Mouse (Mus musculus) mesoderm, embryonic 11.5 days (tissue): ENCODE measurements around the gene Ttc28.

ENCODE experiments used
- DNase-seq: peaks from one replicate; pipeline ENCODE4 v3.0.0-alpha.2; 2012; ENCODE audit warnings: low read depth, low spot score

Ttc28 gene

GRCm38 (mm10) chr5:111273589-111273988, 394.0 kb downstream of the Ttc28 start:
- peak; percentile 81 for DNase-seq

DNA sequence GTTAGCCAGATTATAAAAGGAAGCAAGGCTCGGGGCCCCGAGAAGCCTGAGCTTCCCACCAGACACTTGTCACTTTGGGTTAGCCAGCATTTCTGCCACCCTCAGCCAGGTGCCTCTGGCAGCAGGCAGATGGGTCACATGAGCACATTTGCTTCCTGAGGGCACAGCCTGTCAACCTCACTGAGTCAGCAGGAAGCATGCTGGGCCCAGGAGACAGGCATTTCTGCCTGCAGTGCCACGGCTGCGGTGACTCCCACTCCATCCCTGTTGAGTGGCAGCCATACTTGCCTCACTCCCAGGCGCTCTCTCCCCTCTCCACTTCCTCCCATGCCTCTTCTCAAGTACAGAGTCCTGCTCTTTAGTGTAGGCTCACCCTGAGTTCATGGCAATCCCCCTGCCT, 395.3 kb downstream of the Ttc28 start:
- no peak for DNase-seq

DNA sequence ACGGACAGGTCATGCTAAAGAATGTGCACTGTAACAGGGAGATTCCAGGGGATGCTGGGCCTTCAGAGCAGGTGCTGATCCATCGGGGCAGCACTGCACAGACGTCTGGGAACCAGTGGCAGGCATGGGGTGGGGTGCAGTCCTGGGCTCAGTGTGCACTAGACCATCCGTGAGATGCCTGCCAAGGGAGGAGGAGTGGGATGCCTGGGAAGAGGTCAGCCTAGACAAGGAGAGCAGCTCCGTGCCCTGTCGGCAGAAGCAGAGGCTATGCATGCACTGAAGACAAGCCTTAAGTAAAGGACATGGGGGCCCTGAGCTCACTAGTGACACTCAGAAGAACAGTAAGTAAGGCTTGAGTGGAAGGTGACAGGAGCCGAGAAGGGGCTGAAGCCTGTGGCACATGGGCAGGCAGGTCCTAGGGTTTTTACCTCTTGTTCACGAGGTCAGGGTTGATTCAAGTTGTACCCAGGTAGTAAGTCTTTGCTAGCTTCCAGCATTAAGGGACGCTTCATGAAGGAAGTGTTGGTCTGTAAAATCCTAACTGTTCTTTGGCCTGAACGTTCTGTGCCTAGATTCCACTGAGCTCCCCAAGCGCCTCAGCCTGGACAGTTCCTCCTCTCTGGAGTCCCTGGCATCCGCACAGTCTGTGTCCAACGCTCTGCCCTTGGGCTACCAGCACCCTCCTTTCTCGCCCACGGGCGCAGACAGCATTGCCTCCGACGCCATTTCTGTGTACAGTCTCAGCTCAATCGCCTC, 405.0 kb downstream of the Ttc28 start:
- DNase-seq = no peak

DNA sequence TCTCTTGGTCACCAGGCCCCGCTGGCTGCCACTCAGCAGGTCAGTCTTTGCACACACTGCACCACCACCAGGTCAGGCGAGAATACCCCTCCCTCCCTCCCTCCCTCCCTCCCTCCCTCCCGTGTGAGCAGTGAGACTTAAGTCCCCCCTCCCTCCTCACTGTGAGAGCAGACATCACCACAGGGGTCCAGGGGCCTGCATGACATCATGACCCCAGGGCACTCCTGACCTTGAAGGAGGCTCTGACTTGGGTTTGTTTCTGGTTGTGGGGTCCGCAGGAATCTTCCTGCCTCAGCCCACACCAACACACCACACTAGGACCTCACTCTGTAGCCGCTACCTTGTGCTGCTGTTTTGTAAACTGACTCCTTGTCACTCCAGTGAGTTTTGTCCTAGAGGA, 408.0 kb downstream of the Ttc28 start:
- no peak for DNase-seq

DNA sequence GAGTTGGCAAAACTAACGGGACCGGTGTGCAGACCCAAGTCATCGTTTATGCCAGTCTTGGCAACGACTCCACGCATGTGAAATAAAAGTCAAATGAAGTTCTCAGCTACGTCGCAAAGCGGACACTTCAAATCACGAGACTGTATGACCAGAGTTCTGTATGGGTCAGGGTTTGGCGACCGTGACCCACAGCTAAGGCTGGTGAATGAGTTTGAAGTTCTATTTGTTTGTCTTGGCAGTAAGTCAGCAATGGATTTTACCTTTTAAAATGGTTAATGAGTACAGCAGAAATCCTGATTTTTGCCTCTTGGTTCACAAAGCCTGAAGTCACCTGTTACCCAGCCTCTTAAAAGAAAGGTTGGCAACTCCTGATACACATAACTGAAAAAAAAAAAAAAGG, 408.9 kb downstream of the Ttc28 start:
- DNase-seq = no peak

DNA sequence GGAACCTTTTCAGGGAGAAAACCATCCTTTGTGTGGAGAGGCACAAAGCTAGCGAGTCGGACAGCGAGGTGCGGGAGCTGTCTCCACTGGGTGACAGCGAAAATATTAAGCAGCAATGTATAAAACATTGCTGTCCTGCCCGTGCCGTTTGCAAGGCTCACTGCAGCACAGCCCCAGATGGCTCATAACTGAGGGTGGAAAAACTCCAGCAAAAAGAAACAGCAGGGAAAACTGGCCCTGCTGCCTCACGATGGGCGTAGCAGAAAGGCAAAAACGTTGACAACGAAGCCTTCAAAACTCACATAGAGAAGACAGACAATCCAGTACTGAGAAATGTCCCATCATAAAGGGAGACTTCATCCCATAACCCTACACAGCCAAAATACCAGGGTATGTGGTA, 410.5 kb downstream of the Ttc28 start:
- no peak for DNase-seq

GRCm38 (mm10) chr5:111291639-111292038, 412.0 kb downstream of the Ttc28 start:
- DNase-seq = peak; percentile 25

GRCm38 (mm10) chr5:111297801-111298200, 418.2 kb downstream of the Ttc28 start:
- DNase-seq = no peak

DNA sequence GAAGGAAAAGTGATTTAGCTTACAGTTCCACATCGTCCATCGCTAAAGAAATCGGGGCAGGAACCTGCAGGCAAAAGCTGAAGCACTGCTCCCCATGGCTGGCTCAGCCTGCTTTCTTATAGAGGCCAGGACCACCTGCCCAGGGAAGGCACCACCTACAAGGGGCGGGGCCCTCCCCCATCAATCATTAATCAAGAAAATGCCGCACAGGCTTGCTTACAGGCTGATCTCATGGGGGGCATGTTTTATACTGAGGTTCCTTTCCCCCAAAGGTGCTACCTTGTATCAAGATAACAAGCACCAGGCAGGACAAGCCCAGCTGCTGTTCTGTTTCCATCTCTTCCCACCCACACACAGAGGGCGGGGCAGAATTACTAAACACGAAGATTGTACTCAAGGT, 419.1 kb downstream of the Ttc28 start:
- no peak for DNase-seq

DNA sequence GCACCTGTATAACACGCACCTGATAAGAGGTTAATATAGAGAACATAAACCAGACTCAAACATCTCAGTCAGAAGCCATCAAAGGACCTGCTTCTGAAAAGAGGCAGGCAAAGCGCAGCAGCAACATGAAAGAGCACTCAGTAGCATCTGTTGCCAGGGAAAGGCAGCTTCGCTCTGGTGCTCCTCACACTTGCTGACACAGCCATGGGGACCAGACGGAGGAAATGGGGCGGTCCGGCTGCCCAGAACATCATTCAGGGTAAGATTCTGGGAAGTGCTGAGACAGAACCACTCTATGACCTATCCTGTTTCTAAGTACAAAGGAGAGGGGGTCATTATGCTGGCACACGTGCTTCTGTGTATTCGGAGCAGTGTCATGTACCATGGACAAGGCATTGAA, 421.2 kb downstream of the Ttc28 start:
- DNase-seq = no peak

GRCm38 (mm10) chr5:111301736-111302135, 422.1 kb downstream of the Ttc28 start:
- DNase-seq = no peak

DNA sequence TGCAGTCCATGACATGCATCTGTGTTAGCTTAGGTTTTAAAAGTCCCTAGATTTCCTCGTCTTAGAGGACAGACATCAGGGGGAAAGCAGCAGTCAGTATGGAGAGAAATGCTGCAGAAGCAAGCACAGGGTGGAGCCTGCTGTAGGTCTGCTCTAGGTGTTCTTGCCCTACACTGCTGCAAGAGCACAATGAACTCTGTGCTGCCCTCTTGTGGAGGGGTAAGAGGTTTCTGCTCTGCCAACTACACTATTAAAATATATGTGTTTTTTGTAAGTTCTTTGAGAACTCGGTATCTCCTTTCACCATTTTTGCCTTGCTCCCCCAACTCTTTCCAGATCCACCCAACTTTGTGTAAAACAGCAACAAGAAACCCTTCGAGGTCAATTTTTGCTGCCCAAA, 425.1 kb downstream of the Ttc28 start:
- no peak for DNase-seq

GRCm38 (mm10) chr5:111310185-111310584, 430.6 kb downstream of the Ttc28 start:
- DNase-seq = no peak

DNA sequence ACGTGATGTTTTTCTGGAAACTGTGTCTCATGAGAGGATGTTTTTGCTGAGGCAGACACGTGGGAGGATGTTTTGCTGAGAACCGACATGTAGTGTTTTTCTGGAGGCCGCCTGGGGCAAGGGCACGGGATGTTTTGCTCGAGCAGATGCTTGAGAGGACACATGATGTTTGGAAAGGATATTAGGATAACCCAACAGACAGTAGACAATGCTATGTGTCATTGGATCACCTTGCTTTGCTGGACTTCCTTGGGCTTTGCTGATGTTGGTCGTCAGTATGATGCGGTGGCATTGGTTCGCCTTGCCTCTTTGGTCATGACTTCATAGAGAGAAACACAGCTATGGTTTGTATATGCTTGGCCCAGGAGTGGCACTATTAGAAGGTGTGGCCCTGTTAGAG, 434.2 kb downstream of the Ttc28 start:
- no peak for DNase-seq

DNA sequence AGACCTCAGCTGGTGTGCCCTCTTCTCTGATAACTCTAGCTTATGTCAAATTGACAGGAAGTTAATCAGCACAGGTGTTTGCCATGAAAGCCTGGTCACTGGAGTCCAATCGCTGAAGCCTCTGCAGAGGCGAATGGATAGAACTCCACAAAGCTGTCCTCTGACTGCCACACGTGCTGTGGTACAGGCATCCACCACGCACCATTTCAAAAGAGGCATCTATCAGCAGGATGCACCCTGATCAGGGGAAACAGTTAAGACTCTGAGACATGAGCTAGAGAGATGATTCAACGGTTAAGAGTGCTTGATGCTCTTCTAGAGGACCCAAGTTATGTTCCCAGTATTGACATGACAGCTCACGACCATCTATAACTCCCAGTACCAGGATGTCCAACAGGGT, 435.5 kb downstream of the Ttc28 start:
- DNase-seq = no peak

GRCm38 (mm10) chr5:111317526-111317925, 437.9 kb downstream of the Ttc28 start:
- no peak for DNase-seq

GRCm38 (mm10) chr5:111318946-111319345, 439.3 kb downstream of the Ttc28 start:
- no peak for DNase-seq

- DNase-seq = no peak
These were observed 446.2 kb downstream of the Ttc28 start for GRCm38 (mm10) chr5:111325813-111326212.

GRCm38 (mm10) chr5:111327420-111327819, 447.8 kb downstream of the Ttc28 start:
- DNase-seq = no peak

DNA sequence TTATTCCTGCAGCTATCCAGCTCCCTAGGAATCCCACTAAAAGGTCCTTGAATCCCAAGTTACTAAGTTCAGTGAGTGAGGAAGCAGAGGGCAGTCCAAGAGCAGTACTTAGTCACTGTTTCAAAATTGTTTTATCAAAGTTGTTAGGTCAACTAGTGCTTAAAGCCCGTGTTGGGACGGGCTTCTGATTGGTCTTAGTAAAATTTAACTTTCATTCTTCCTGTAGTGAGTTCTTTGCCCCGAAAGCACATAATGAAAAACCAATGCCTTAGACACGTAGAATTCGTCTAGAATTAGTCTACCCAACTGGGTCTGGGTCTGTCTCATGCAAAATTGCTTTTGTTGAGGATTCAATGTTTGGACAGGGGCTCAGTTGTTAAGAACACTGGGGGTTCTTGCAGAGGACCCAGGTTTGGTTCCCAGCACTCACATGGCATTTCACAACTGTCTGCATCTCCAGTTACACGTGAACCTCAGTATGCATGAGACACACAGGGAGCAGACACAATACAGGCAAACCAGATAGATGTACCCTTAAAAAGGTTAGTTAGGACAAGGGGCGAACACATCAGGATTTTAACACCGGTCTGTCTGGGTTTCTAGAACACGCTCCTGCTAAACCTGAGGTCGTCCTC, 450.3 kb downstream of the Ttc28 start:
- no peak for DNase-seq

DNA sequence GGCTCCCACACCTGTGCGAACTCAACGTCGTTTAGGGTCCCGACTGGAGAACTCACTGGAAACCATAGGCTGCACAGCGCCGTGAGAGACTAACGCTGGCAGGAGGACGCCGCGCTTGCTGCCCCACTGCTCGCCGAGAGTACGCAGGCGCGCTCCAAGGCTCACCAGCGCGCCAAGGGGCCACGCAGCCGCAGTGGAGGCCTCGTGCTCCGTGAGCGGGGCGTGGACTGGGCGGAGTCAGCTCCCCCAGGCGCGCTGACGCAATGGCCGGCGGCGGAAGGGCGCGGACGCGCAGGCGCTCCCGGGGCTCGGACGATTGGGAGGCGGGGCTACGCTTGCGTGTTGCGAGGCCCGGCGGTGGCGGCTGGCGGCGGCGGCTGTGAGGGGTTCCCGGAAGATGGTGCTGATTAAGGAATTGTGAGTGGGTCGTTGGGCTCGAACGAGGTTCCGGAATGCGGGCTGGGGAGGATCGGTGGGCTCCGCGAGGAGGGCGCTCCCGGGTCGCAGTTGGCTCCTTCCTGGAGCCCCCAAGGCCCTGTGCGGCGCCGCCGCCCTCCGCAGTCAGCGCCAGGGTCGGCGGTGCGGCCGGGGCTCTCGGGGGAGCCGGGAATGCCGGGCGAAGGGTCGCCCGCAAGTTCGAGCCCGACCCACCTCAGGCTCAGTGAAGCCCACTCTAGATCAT, 451.0 kb downstream of the Ttc28 start, which contains the start of gene Pitpnb:
Pitpnb (plus strand) TSS at position 347 of the 682 bp plus-strand sequence.
- peak; percentile 98 for DNase-seq

- DNase-seq = no peak
These were observed 451.5 kb downstream of the Ttc28 start for GRCm38 (mm10) chr5:111331099-111331435.
